8 mouse cellular contexts compared by ENCODE assay signal in the genomic region with DNA sequence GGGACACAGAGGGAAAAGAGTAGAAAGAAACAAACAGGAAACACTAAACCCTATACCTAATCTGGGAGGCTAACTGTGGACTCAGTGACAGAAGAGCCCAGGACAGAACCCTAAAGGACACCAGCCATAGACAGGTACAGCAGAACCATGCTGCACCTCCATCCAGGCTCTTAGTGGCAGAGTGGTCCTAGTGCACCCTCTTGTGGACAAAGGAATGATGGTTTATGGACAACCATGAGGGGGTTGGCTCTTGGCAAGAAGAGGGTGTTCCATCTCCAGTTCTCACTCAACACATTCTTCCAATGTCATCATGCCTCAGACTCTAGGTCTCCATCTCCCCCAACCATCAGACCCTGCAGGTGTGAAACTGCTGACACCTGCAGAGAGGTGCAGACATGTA. TPM values are rescaled to one million over a fixed set of nuclear protein-coding genes. Genes with fewer than 3 reads are reported as not detected.
A peak's percentile ranks its signal among the peaks of the same experiment; 100 is the strongest.
DNase-seq lines count a peak whose midpoint lies in the region; ATAC-seq and TF ChIP-seq lines count a peak whose summit lies in the region.

No protein-coding gene starts in this region.

- H3K9me3 ChIP-seq in hindbrain, postnatal 0 days (ENCODE audit: low read length): no peaks in the 10 kb centered on the region
- no peaks in the 10 kb centered on the region for H3K9me3 ChIP-seq in megakaryocyte, embryonic 14.5 days
- H3K9me3 ChIP-seq in stomach, postnatal 0 days (ENCODE audit: control insufficient read depth, low read length): no peaks in the 10 kb centered on the region

- H3K27me3 ChIP-seq in hindbrain, postnatal 0 days (ENCODE audit: insufficient read depth, low read length): no peaks in the 10 kb centered on the region
- no peaks in the 10 kb centered on the region for H3K27me3 ChIP-seq in megakaryocyte, embryonic 14.5 days (replicated peaks)
- no peaks in the 10 kb centered on the region for H3K27me3 ChIP-seq in stomach, postnatal 0 days (ENCODE audit: control insufficient read depth, insufficient read depth, low read length)

- no peak overlapping the region for H3K27ac ChIP-seq in hindbrain, postnatal 0 days
- no peak overlapping the region for H3K27ac ChIP-seq in left cerebral cortex, adult 2 months
- H3K27ac ChIP-seq in stomach, postnatal 0 days (replicated peaks): no peak overlapping the region

- H3K4me3 ChIP-seq in hindbrain, postnatal 0 days (ENCODE audit: low read length): no peak overlapping the region
- H3K4me3 ChIP-seq in left cerebral cortex, adult 2 months: no peak overlapping the region
- peak overlapping the region; percentile 6 for H3K4me3 ChIP-seq in megakaryocyte, embryonic 14.5 days (replicated peaks)
- H3K4me3 ChIP-seq in stomach, postnatal 0 days (ENCODE audit: low read depth, low read length): no peak overlapping the region

- DNase-seq in right cerebral cortex, adult 18-20 months: peak; percentile 59
- no peak for DNase-seq in right cerebral cortex, postnatal 4 days
- peak; percentile 77 to 83 for DNase-seq in cerebellum, adult 18-20 months
- DNase-seq in gastrocnemius, adult 8-10 months (ENCODE audit: low spot score in 2 of 2): peak; percentile 42 to 48
- DNase-seq in hindbrain, postnatal 0 days (ENCODE audit: low spot score): peak; percentile 71
- DNase-seq in left cerebral cortex, adult 2 months (ENCODE audit: extremely low spot score in 1 of 2, low spot score in 2 of 2): peak; percentile 50 to 54
- DNase-seq in stomach, postnatal 0 days (ENCODE audit: low spot score): peak; percentile 59

- intact Hi-C loops in left cerebral cortex, adult 2 months (cut with DNase I): loop anchor here (1.0 to 2.0 kb wide), 2 partner anchors 21 to 38 kb away; no protein-coding TSS in a partner anchor

- peak; percentile 73 for ATAC-seq in hindbrain, postnatal 0 days
- ATAC-seq in stomach, postnatal 0 days (ENCODE audit: low FRiP score, low TSS enrichment): peak; percentile 63; the same call in 1 of the 2 replicates

- no peak overlapping the region for H3K9ac ChIP-seq in hindbrain, postnatal 0 days (replicated peaks; ENCODE audit: low read length)
- no peak overlapping the region for H3K9ac ChIP-seq in stomach, postnatal 0 days (ENCODE audit: low read length)

- H3K4me1 ChIP-seq in hindbrain, postnatal 0 days (ENCODE audit: insufficient read depth, low read length): no peaks in the 10 kb centered on the region
- peaks cover 57% of the 10 kb centered on the region for H3K4me1 ChIP-seq in megakaryocyte, embryonic 14.5 days
- no peaks in the 10 kb centered on the region for H3K4me1 ChIP-seq in stomach, postnatal 0 days (replicated peaks; ENCODE audit: control insufficient read depth, insufficient read depth)

- peak; percentile 90 for TF ChIP-seq CTCF in hindbrain, postnatal 0 days (IDR thresholded peaks at IDR 0.05; ENCODE audit: low read depth)
- TF ChIP-seq CTCF in left cerebral cortex, adult 2 months (IDR thresholded peaks at IDR 0.05): peak; percentile 81
- peak; percentile 97 for TF ChIP-seq CTCF in stomach, postnatal 0 days (IDR thresholded peaks at IDR 0.05; ENCODE audit: low read depth)

- no peaks in the 10 kb centered on the region for H3K36me3 ChIP-seq in hindbrain, postnatal 0 days (ENCODE audit: insufficient read depth, low read length)
- H3K36me3 ChIP-seq in megakaryocyte, embryonic 14.5 days (replicated peaks; ENCODE audit: low read length): peaks cover 57% of the 10 kb centered on the region
- H3K36me3 ChIP-seq in stomach, postnatal 0 days (ENCODE audit: control insufficient read depth, insufficient read depth, low read length): no peaks in the 10 kb centered on the region

- no peak overlapping the region for H3K4me2 ChIP-seq in hindbrain, postnatal 0 days (ENCODE audit: low read depth, low read length)
- H3K4me2 ChIP-seq in stomach, postnatal 0 days (replicated peaks; ENCODE audit: low read depth): no peak overlapping the region

- no peak for TF ChIP-seq EP300 in stomach, postnatal 0 days (optimal IDR thresholded peaks at IDR 0.05)

RNA-seq across cellular contexts. Expression of a gene that starts 11.8 kb away (rescaled TPM):
- total RNA-seq in gastrocnemius, adult 8-10 months (2022): 10 to 100 TPM; 42.2 to 45.3 (median 44.1) TPM
- total RNA-seq in hindbrain, postnatal 0 days (2014; rRNA removed): 231 and 249 TPM in 2 replicates
- 271 and 289 TPM in 2 replicates for polyA plus RNA-seq in hindbrain, postnatal 0 days (2015; fragmentation: Nextera tagmentation; extraction: Ambion mirVana)
- 100 to 1,000 TPM; 288 to 319 TPM for total RNA-seq in left cerebral cortex, adult 2 months (2021)
- 19.8 and 57.3 TPM in 2 replicates for polyA plus RNA-seq in megakaryocyte, embryonic 14.5 days (2012; ENCODE audit: insufficient read depth, low replicate concordance)
- polyA plus RNA-seq in stomach, postnatal 0 days (2015; fragmentation: Nextera tagmentation; extraction: Ambion mirVana): 96.2 and 101 TPM in 2 replicates

RNA-seq across cellular contexts. Expression of a gene that starts 35.5 kb away (rescaled TPM):
- total RNA-seq in gastrocnemius, adult 8-10 months (2022): under 1 TPM in 2 of 4 experiments, not detected in 2; 0.12 to 0.62 TPM
- 6.1 and 9.9 TPM in 2 replicates for total RNA-seq in hindbrain, postnatal 0 days (2014; rRNA removed)
- polyA plus RNA-seq in hindbrain, postnatal 0 days (2015; fragmentation: Nextera tagmentation; extraction: Ambion mirVana): 6.3 and 7.4 TPM in 2 replicates
- total RNA-seq in left cerebral cortex, adult 2 months (2021): not detected
- 0.12 TPM in 1 of 2 replicates, not detected in the other for polyA plus RNA-seq in megakaryocyte, embryonic 14.5 days (2012; ENCODE audit: insufficient read depth, low replicate concordance)
- polyA plus RNA-seq in stomach, postnatal 0 days (2015; fragmentation: Nextera tagmentation; extraction: Ambion mirVana): 2.5 and 2.8 TPM in 2 replicates

RNA-seq across cellular contexts. Expression of a gene that starts 51.0 kb away (rescaled TPM):
- 10 to 100 TPM; 15.8 to 17.2 (median 16.6) TPM for total RNA-seq in gastrocnemius, adult 8-10 months (2022)
- 14.4 and 15.1 TPM in 2 replicates for total RNA-seq in hindbrain, postnatal 0 days (2014; rRNA removed)
- polyA plus RNA-seq in hindbrain, postnatal 0 days (2015; fragmentation: Nextera tagmentation; extraction: Ambion mirVana): 23.5 and 28.7 TPM in 2 replicates
- 10 to 100 TPM; 81.0 to 91.4 TPM for total RNA-seq in left cerebral cortex, adult 2 months (2021)
- polyA plus RNA-seq in megakaryocyte, embryonic 14.5 days (2012; ENCODE audit: insufficient read depth, low replicate concordance): 19.3 and 27.7 TPM in 2 replicates
- polyA plus RNA-seq in stomach, postnatal 0 days (2015; fragmentation: Nextera tagmentation; extraction: Ambion mirVana): 8.9 and 9.3 TPM in 2 replicates

RNA-seq across cellular contexts. Expression of a gene that starts 57.4 kb away (rescaled TPM):
- total RNA-seq in gastrocnemius, adult 8-10 months (2022): 10 to 100 TPM; 10.3 to 11.7 (median 11.4) TPM
- 49.3 and 54.2 TPM in 2 replicates for total RNA-seq in hindbrain, postnatal 0 days (2014; rRNA removed)
- 31.3 and 34.7 TPM in 2 replicates for polyA plus RNA-seq in hindbrain, postnatal 0 days (2015; fragmentation: Nextera tagmentation; extraction: Ambion mirVana)
- 10 to 100 TPM; 43.0 to 48.7 TPM for total RNA-seq in left cerebral cortex, adult 2 months (2021)
- 5.4 and 9.0 TPM in 2 replicates for polyA plus RNA-seq in megakaryocyte, embryonic 14.5 days (2012; ENCODE audit: insufficient read depth, low replicate concordance)
- polyA plus RNA-seq in stomach, postnatal 0 days (2015; fragmentation: Nextera tagmentation; extraction: Ambion mirVana): 15.6 and 17.2 TPM in 2 replicates
